Mouse (Mus musculus) gastrocnemius, postnatal 4 days (tissue): ENCODE measurements around the gene Aip. TPM values are rescaled to one million over a fixed set of nuclear protein-coding genes. Genes with fewer than 3 reads are reported as not detected.
"Not testable (repeated sequence)": the region's sequence is repeated elsewhere in the genome, so short reads cannot be mapped to it uniquely, and the experiment has no call there.

Source experiments
- DNase-seq, 2 experiments: peaks; one replicate each; pipeline ENCODE4 v3.0.0; 2021 to 2022; ENCODE audit warnings: low spot score in 2 of 2, mixed read lengths in 2 of 2
- total RNA-seq, 2 experiments: library from RNA; stranded (reverse); gene quantifications; 2 replicates each; pipeline ENCODE4 v1.2.3; 2021

The Aip gene
- total RNA-seq, 2 experiments from 2014 or later = 49.9 to 61.1 TPM

- DNase-seq = no peak
These were observed 10.8 kb upstream of the Aip start for GRCm38 (mm10) chr19:4136463-4136862.

- not testable (repeated sequence) for DNase-seq
These were observed 10.3 kb upstream of the Aip start for GRCm38 (mm10) chr19:4135963-4136345.

- DNase-seq = not testable (repeated sequence)
These were observed 9.7 kb upstream of the Aip start for GRCm38 (mm10) chr19:4135229-4135962.

- DNase-seq = no peak
These were observed 8.7 kb upstream of the Aip start for GRCm38 (mm10) chr19:4134354-4134753.

GRCm38 (mm10) chr19:4131768-4132167 lies 6.1 kb upstream of the Aip start:
- no peak for DNase-seq

- DNase-seq = no peak
These were observed 5.4 kb upstream of the Aip start for GRCm38 (mm10) chr19:4131075-4131474.

GRCm38 (mm10) chr19:4130106-4130505 lies 4.4 kb upstream of the Aip start:
- no peak for DNase-seq

- DNase-seq = no peak
These were observed 3.8 kb upstream of the Aip start for GRCm38 (mm10) chr19:4129462-4129861.

GRCm38 (mm10) chr19:4126759-4127495 lies 1.3 kb upstream of the Aip start:
- no peak for DNase-seq

GRCm38 (mm10) chr19:4125268-4125667 lies 390 bp downstream of the Aip start:
- DNase-seq = not testable (repeated sequence)

- DNase-seq = no peak
These were observed 1.2 kb downstream of the Aip start for GRCm38 (mm10) chr19:4124432-4124831.

GRCm38 (mm10) chr19:4122411-4123370 lies 3.0 kb downstream of the Aip start:
- no peak for DNase-seq

- DNase-seq = not testable (repeated sequence)
These were observed 3.8 kb downstream of the Aip start for GRCm38 (mm10) chr19:4121896-4122295.

GRCm38 (mm10) chr19:4121097-4121805 lies 4.4 kb downstream of the Aip start:
- peak; percentile 90 to 98 for DNase-seq

GRCm38 (mm10) chr19:4120496-4120895 lies 5.2 kb downstream of the Aip start:
- DNase-seq = no peak

GRCm38 (mm10) chr19:4119716-4120487 lies 5.8 kb downstream of the Aip start:
- DNase-seq = no peak

- DNase-seq = no peak
These were observed 7.3 kb downstream of the Aip start for GRCm38 (mm10) chr19:4118350-4118749.

- DNase-seq = no peak
These were observed 8.7 kb downstream of the Aip start for GRCm38 (mm10) chr19:4117006-4117405.

GRCm38 (mm10) chr19:4115816-4116215 lies 9.8 kb downstream of the Aip start:
- DNase-seq = no peak

- DNase-seq = no peak
These were observed 10.5 kb downstream of the Aip start for GRCm38 (mm10) chr19:4115144-4115543.
